Mouse (Mus musculus): ENCODE data around the gene Fhit. TPM values are rescaled to one million over a fixed set of nuclear protein-coding genes. Genes with fewer than 3 reads are reported as not detected.

The Fhit gene
- polyA plus RNA-seq, 1 experiment from 2014 or later = 6.1 TPM

DNA sequence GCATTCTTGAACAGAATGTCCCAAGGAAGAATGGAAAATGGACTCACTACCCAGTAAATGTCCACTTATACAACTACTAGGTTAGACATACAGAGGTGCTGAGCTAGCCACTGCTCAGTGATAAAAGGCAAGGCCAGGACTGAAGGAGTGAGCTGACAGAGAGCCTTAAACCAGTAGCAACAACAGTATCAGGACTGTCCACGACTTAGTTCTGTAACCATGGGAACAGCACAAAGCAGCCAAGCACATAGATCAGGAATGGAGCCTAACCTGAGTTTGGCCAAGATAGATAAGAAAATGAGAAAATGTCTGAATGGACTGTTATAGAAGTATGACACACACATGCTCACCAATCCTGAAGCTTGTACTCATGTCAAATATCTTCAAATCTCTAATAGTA, 279.1 kb downstream of the Fhit start:
- no peak for ATAC-seq (replicated peaks)
- no peaks in the 10 kb centered on the region for H3K9me3 ChIP-seq
- 24% methylated on average over 1 of the region's 1 CpGs for WGBS

DNA sequence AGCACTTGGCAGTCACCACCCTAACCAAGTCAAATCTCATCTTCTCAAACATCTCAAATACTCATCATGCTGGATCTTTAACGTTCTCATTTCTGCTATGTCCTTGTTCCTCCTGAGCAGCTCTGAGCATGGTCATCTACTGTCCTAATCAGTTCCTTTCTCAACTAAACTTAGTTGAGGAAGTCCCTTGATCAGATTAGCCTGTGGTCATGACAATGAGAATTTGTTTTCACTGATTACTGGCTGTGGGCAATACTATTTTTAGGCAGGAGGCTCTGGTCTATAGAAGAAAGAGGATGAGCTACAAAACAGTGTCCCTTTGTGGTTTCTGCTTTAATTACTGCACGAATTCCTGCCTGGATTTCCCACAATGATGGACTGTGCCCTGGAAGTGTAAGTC, 281.1 kb downstream of the Fhit start:
- H3K36me3 ChIP-seq = no peaks in the 10 kb centered on the region
- no peak overlapping the region for H3K4me2 ChIP-seq (replicated peaks)

More for the DNA sequence above, 279.1 kb downstream of the Fhit start:
- no peak overlapping the region for H3K4me2 ChIP-seq (replicated peaks)
- no peaks in the 10 kb centered on the region for H3K27me3 ChIP-seq
- no peaks in the 10 kb centered on the region for H3K36me3 ChIP-seq
- no peak overlapping the region for H3K9ac ChIP-seq (replicated peaks)
- H3K4me1 ChIP-seq = no peaks in the 10 kb centered on the region
- no peak overlapping the region for H3K27ac ChIP-seq (replicated peaks)
- H3K4me3 ChIP-seq = no peak overlapping the region

DNA sequence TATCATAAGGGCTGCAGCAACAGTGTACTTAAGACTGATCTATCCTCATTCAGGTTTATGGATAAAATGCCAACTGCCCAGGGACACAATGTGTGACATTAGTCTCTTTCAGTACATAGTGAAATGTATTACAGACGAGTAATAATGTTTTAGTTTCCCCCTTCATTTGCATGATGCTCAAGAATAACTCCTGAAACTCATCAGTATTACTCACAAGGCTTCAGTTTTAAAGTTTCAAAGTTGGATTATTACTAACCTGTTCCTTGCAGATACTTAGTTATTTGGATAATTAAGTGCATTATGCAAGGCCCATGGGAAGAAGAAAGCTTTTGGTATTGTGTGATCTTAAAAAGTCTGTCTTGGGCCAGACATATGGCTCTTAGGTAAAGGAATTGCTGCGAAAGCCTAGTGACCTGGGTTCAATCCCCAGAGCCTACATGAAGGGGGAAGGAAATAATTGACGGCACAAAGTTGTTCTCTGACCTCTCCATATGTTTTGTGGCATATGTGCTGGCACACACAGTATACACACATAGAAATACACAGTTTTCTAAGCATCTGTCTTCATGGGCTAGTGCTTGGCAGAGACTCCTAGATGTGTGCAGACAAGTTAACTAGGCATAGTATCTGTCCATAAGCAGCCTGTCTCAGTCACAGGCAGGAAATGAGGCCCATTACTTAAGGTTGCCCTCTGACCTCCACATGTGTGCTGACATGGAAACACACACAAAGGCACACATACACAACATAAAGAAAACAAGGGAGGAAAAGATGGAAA, 287.1 kb downstream of the Fhit start:
- no peaks in the 10 kb centered on the region for H3K9me3 ChIP-seq
- no peak overlapping the region for H3K9ac ChIP-seq (replicated peaks)
- no peak overlapping the region for H3K4me2 ChIP-seq (replicated peaks)
- no peaks in the 10 kb centered on the region for H3K27me3 ChIP-seq
- H3K27ac ChIP-seq (replicated peaks) = no peak overlapping the region
- ATAC-seq (replicated peaks) = 0 out of 2 replicates have a peak, but pooled peaks have one; percentile 51
- H3K4me1 ChIP-seq = peaks cover 7% of the 10 kb centered on the region
- no peak overlapping the region for H3K4me3 ChIP-seq
- WGBS = 71% methylated on average over 3 of the region's 3 CpGs
- H3K36me3 ChIP-seq = no peaks in the 10 kb centered on the region

More for the DNA sequence above, 281.1 kb downstream of the Fhit start:
- Histone ChIP-seq H3K4me1 (peaks cover 7% of the 10 kb centered on the region), H3K4me3 (no peak overlapping the region), H3K9me3 (no peaks in the 10 kb centered on the region), H3K27ac (replicated peaks) (no peak overlapping the region), H3K9ac (replicated peaks) (no peak overlapping the region), H3K27me3 (no peaks in the 10 kb centered on the region)
- no peak for ATAC-seq (replicated peaks)
- WGBS = 73% methylated on average over 2 of the region's 2 CpGs

DNA sequence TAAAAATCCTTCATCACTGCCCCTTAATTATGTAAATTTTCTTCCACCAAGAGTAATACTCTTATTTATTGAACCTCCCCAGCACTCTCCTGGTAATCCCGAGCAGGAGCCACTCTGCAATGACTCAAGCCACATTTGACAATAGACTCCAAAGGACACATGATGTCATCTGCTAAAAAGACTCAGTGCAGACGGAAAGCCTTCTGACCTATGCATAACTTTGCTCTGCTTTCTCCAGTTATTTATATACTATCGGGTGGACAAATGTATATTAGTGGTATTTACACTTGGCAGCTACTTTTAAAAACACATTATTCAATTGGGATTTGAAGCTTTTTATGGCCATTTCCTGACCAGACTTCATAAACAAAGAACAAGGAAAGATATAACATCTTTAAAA, 304.2 kb downstream of the Fhit start:
- 64% methylated on average over 3 of the region's 3 CpGs for WGBS
- no peaks in the 10 kb centered on the region for H3K9me3 ChIP-seq
- no peak overlapping the region for H3K4me3 ChIP-seq
- no peak overlapping the region for H3K9ac ChIP-seq (replicated peaks)
- H3K4me2 ChIP-seq (replicated peaks) = no peak overlapping the region
- H3K36me3 ChIP-seq = no peaks in the 10 kb centered on the region
- H3K4me1 ChIP-seq = no peaks in the 10 kb centered on the region
- ATAC-seq (replicated peaks) = no peak
- H3K27me3 ChIP-seq = no peaks in the 10 kb centered on the region
- H3K27ac ChIP-seq (replicated peaks) = no peak overlapping the region

DNA sequence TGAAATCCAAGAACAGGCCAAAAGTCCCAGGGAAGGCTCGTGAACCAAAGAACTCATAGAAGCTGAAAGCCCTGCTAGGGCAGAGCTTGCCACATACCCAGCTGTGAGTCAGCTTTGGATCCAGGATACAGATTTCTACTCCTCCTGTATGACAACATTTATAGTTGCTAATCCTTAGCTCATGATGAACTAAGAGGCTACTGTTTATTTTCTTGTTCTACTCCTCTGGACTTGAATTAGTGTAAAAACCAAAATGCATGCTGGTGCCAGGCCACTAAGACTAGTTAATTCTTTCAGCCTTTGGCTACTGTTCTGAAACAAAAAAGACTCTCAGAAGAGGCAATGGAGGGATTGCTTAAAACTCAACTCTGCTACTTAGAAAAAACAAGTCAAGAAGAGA, 309.9 kb downstream of the Fhit start:
- H3K4me1 ChIP-seq = no peaks in the 10 kb centered on the region
- H3K9ac ChIP-seq (replicated peaks) = no peak overlapping the region
- WGBS = 91% methylated on average over 1 of the region's 1 CpGs
- H3K27ac ChIP-seq (replicated peaks) = no peak overlapping the region
- H3K27me3 ChIP-seq = no peaks in the 10 kb centered on the region
- H3K4me3 ChIP-seq = no peak overlapping the region
- H3K4me2 ChIP-seq (replicated peaks) = no peak overlapping the region
- no peaks in the 10 kb centered on the region for H3K9me3 ChIP-seq
- ATAC-seq (replicated peaks) = no peak
- no peaks in the 10 kb centered on the region for H3K36me3 ChIP-seq

DNA sequence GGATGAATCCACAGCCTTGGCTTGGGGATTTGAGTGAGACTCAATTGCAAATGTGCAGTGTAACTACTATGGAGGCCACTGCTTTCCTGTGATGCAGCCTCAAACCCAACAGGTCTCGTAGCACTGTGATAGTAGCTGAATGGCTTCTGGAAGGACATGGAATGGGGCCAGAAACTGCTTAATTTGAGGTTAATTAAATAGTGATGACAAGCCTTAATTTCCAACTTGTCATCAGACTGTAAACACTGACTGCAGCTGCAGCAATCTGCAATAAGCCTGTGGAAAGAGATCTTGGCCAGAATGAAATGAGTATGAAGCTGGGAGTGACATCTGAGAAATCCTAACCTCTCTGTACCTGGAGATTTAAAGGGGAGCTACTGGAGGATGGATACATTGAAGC, 325.8 kb downstream of the Fhit start:
- H3K36me3 ChIP-seq = no peaks in the 10 kb centered on the region
- no peaks in the 10 kb centered on the region for H3K4me1 ChIP-seq
- H3K4me2 ChIP-seq (replicated peaks) = no peak overlapping the region
- H3K9me3 ChIP-seq = no peaks in the 10 kb centered on the region
- no peak overlapping the region for H3K27ac ChIP-seq (replicated peaks)
- peak; percentile 53; the same call in 1 of the 2 replicates for ATAC-seq (replicated peaks)
- no peaks in the 10 kb centered on the region for H3K27me3 ChIP-seq
- H3K4me3 ChIP-seq = no peak overlapping the region
- WGBS = 31% methylated on average over 1 of the region's 1 CpGs
- no peak overlapping the region for H3K9ac ChIP-seq (replicated peaks)

DNA sequence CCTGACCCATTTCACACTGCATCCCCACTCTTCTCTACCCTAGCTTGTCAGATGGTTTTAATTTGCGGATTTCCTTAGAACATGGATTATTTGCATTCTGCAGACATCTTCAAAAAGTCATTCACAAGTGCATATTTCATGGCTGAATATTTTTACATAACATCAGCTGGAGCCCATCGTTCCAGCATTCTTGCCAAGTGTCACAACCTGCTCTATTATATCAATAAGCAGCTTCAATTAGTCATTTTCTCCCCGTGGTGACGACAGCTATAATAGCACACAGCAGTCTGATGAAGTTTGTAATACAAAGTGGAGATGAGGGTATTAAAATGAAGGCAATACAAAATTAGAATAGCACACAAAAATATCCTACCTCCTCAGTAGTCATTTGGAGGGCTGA, 337.0 kb downstream of the Fhit start:
- no peaks in the 10 kb centered on the region for H3K9me3 ChIP-seq
- peaks cover 12% of the 10 kb centered on the region for H3K4me1 ChIP-seq
- 21% methylated on average over 4 of the region's 4 CpGs for WGBS
- H3K9ac ChIP-seq (replicated peaks) = no peak overlapping the region
- no peak overlapping the region for H3K4me3 ChIP-seq
- H3K4me2 ChIP-seq (replicated peaks) = no peak overlapping the region
- H3K27ac ChIP-seq (replicated peaks) = no peak overlapping the region
- no peaks in the 10 kb centered on the region for H3K36me3 ChIP-seq
- no peaks in the 10 kb centered on the region for H3K27me3 ChIP-seq
- peak; percentile 68 for ATAC-seq (replicated peaks)

DNA sequence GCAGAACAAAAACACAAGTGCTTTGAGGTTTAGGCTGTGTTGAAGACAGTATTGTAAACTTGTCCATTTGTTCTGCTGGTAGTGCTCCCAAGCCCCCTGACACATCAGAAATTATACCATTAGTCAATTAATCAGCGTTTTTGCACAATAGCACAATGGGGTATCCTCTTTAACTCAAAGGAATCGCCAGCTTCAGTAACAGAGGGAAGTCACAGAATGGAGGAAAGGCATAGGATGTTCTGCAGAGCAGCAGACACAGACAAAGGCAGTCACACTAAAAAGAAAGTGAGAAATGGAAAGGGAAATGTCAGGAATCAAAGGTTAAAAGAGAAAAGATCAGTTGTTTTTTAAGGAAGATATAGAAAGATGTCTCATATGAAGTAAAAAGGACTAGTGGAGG, 348.3 kb downstream of the Fhit start:
- H3K4me2 ChIP-seq (replicated peaks) = no peak overlapping the region
- H3K36me3 ChIP-seq = no peaks in the 10 kb centered on the region
- no peak overlapping the region for H3K4me3 ChIP-seq
- peak overlapping the region; percentile 46; the same call in 1 of the 2 replicates for H3K27ac ChIP-seq (replicated peaks)
- H3K9ac ChIP-seq (replicated peaks) = no peak overlapping the region
- H3K27me3 ChIP-seq = no peaks in the 10 kb centered on the region
- no peaks in the 10 kb centered on the region for H3K4me1 ChIP-seq
- 0% methylated on average over 2 of the region's 2 CpGs for WGBS
- no peaks in the 10 kb centered on the region for H3K9me3 ChIP-seq
- ATAC-seq (replicated peaks) = no peak

DNA sequence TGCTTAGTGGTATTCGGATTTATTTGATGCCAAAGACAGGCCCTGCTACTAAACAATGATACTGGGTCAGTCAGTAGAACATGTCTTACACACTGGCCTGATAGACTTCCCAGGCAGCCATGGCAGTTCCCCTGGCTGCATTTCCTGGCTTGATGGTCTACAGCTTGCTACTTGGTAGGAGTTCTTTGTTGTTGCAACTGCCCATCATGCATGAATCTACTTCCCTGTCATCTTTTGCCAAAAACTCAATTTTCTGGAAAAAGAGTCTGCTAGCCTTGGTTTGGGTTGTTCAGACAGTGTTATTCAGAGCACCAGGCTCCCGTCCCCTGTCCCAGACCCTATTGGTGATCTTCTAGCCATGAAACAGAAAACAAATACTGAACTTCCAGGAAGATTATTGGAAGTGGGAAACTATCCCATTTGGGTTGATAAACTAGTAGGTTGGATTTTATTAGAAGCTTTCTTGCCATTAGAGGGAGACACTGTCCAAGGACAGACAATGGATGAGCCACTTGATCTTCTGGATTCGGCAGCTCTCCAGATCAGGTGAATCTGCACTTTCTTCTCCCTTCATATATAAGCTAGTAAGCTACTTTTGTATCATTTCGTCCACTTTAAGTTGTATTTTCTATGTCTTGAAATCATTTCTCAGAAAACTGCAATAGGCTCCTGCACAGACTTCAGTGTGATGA, 363.2 kb downstream of the Fhit start:
- no peak for ATAC-seq (replicated peaks)
- 72% methylated on average over 4 of the region's 4 CpGs for WGBS
- Histone ChIP-seq H3K4me3 (no peak overlapping the region), H3K27me3 (no peaks in the 10 kb centered on the region), H3K36me3 (no peaks in the 10 kb centered on the region), H3K9me3 (no peaks in the 10 kb centered on the region), H3K4me2 (replicated peaks) (no peak overlapping the region), H3K4me1 (peaks cover 14% of the 10 kb centered on the region), H3K9ac (replicated peaks) (no peak overlapping the region), H3K27ac (replicated peaks) (no peak overlapping the region)

DNA sequence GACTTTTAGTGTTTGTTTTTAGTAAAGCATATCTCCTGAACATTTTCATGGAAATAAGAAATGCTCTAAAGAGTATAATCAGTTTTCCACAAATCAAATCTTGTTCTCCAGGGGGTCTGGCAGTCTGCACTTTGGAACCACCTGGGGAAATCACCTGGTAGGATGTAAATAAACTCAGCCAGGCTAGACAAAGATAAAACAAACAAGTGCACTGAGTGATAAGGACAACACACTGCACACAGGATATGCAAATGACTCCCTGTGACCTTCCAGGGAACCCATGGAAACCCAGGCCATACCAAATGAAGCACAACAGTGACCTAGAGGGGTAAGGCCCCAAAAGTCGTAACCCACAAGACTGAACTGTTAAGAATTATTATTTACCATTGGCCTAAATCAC, 364.2 kb downstream of the Fhit start:
- Histone ChIP-seq H3K4me2 (replicated peaks) (no peak overlapping the region), H3K4me3 (no peak overlapping the region), H3K4me1 (peaks cover 14% of the 10 kb centered on the region), H3K36me3 (no peaks in the 10 kb centered on the region), H3K27me3 (no peaks in the 10 kb centered on the region), H3K9me3 (no peaks in the 10 kb centered on the region), H3K27ac (replicated peaks) (no peak overlapping the region), H3K9ac (replicated peaks) (no peak overlapping the region)
- 88% methylated on average over 1 of the region's 1 CpGs for WGBS
- ATAC-seq (replicated peaks) = no peak

DNA sequence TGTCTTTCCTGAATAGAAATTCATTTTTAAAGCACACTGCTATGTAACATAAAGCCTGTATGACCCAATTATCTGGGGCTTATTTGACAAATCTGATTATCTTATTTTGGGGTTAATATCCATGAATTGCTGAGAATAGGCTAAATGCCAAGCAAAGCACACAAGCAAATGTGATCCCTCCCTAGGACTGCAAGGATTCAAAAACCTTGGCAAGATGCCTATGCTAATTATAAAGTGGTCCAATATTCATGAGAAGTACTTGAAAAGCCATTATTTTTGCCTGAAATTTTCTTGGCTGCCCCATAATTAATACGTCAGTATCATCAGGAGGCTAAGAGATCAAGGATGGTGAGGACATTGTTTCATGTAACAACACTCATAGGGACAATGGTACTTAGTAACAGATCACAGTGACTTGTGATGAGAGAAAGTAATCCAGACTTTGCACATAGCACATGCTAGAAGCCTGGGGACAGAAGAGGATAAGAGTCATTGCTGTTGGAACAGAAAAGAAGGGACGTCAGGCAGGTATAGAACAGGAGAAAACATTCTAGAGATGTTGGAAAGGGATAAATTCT, 366.2 kb downstream of the Fhit start:
- no peaks in the 10 kb centered on the region for H3K36me3 ChIP-seq
- no peaks in the 10 kb centered on the region for H3K27me3 ChIP-seq
- H3K4me2 ChIP-seq (replicated peaks) = no peak overlapping the region
- no peak overlapping the region for H3K27ac ChIP-seq (replicated peaks)
- peaks cover 14% of the 10 kb centered on the region for H3K4me1 ChIP-seq
- H3K4me3 ChIP-seq = no peak overlapping the region
- peak; percentile 90 for ATAC-seq (replicated peaks)
- WGBS = 20% methylated on average over 2 of the region's 2 CpGs
- no peak overlapping the region for H3K9ac ChIP-seq (replicated peaks)
- H3K9me3 ChIP-seq = no peaks in the 10 kb centered on the region

DNA sequence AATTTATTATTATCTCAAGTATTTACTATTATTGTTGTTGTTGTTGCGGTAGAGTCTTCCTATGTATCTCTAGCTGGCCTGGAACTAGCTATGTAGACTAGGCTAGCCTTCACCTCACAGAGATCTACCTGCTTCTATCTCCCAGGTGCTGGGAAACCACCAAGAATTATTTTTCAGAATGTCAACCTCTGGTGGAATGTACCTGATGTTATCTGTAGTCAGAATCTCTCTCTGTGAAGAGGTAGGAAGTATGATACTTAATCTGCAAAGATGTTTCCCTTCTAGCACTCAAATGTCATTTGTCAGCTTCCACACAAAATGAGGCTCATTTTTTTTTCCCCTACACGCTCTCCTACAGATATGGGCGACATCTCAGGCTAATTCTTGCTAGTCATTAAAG, 377.9 kb downstream of the Fhit start:
- no peak for ATAC-seq (replicated peaks)
- no peak overlapping the region for H3K27ac ChIP-seq (replicated peaks)
- no peaks in the 10 kb centered on the region for H3K36me3 ChIP-seq
- no peaks in the 10 kb centered on the region for H3K9me3 ChIP-seq
- 95% methylated on average over 3 of the region's 3 CpGs for WGBS
- no peak overlapping the region for H3K9ac ChIP-seq (replicated peaks)
- H3K4me1 ChIP-seq = no peaks in the 10 kb centered on the region
- no peak overlapping the region for H3K4me3 ChIP-seq
- H3K27me3 ChIP-seq = no peaks in the 10 kb centered on the region
- no peak overlapping the region for H3K4me2 ChIP-seq (replicated peaks)

Measured in forebrain, embryonic 15.5 days (tissue).